Mouse (Mus musculus) thymus, adult 18-20 months (tissue): ENCODE measurements around the gene Slc6a21.

ENCODE experiments used
- DNase-seq, 2 experiments: peaks; one replicate each; pipeline ENCODE4 v3.0.0; 2022; ENCODE audit warnings: mixed read lengths in 2 of 2

Gene Slc6a21

DNA sequence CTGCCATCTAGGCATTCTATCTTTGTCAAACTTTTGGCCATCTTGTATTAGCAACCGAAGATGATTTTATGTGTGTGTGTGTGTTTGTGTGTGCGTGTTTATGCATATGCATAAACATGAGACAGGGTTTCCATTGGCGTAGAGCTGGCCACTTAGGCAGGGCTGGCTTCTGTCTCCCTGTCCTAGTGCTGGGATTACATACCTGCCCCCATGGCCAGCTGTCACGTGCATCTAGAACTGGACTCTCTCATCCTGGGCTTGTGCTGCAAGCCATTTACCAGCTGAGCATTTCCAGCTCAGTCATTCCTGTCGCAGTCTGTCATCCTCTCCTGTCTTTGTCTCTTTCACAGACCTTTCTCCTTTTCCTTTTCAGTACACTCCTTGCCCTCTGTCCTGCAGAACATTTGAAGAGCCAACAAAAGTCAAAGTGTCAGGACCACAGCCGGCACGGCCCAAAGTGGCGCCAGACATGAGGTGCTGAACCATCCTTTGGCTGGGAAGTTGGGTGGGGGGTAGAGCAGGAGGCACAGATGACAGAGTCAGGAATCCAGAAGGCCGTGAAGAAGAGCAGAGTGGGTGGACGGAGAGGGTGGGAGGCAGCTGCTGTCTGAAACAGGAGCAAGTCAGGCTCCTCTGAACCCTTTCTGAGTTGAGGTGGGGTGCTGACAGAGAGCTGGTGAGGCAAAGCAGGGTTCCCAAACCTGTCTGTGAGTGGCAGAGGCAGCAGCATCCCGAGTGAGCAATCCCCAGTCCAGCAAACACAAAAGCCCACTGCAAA, 20.1 kb upstream of the Slc6a21 start:
- no peak for DNase-seq

DNA sequence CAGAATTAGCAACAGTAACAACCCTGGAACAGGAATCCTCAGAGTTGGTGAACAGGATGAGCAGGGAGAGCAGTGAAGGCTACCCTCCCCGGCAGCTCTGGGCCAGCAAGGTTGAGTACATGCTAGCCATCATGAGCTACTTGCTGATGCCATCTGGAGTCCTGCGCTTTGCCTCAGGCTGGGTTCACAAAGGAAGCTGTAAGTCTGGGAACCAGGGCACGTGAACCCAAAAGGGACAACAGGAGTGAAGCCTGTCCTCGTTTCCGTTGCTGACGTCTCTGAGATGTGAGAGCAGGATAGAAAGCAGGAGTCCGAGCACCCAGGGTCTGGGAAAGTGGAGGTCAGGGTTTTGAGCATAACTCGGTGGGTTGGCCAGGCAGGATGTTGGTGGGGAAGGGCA, 18.0 kb upstream of the Slc6a21 start:
- DNase-seq, result no peak

DNA sequence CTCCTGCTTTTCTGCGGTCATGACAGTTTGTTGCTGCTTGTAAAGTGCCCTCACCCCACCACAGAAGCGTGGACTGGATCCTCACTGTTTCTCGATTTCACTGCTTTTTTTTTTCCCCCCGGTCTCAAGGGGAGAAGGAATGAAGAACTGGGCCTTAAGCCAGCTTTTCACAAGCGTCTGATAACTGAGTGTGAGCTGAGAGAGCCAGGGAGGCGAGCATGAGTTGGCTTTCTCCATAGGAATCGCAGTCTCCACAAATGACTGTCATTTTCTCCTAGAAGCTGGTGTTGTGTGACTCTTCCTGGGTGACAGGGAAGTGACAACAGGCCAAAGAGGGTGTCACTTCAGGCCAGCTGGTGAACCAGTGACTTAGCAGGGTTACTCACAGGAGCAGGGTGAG, 15.0 kb upstream of the Slc6a21 start:
- DNase-seq, result no peak

DNA sequence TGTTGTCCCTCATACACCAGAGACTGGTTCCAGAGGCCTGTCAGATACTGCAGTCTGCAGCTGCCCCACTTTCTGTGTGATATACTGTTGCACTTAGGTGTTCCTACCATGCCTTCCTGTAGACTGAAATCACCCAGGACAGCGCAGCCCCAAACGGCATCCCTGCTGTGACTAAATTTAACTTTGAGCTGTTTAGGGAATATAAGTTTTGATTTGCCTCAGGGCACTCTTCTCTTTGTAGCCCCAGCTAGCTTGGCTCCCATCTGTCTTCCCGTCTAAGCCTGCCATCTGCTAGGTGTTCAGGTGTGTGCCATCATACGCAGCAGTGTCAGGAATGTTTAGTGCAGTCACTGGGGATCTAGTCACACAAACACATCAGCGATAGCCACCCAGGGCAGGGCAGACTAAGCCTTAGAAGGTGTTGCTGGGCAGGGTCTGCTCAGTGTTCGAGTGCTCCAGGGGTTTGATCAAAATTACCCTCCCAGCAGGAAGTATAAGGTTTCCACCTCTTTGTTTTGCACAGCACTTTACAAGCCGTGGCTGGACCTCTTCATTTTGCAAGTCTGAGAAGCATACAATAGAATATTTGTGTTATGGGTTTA, 14.2 kb upstream of the Slc6a21 start:
- DNase-seq, result no peak

DNA sequence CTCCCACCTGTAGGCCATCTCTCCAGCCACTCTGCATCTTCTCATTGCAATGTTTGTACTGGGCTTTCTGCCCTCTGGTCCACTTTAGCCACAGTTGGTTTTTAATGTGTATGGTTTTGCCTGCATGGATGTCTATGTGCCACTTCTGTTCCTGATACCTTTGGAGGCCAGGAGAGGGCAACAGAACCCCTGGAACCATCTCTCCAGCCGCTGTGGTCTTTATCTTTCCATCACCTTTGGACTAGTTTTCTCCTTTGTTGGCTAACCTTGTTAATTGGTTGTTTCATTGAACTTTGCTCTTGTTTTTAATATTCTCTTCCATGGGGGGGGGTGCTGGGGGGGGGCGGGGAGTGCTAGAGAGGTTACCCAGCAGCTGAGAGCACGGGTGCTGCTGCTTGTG, 13.0 kb upstream of the Slc6a21 start:
- no peak for DNase-seq

DNA sequence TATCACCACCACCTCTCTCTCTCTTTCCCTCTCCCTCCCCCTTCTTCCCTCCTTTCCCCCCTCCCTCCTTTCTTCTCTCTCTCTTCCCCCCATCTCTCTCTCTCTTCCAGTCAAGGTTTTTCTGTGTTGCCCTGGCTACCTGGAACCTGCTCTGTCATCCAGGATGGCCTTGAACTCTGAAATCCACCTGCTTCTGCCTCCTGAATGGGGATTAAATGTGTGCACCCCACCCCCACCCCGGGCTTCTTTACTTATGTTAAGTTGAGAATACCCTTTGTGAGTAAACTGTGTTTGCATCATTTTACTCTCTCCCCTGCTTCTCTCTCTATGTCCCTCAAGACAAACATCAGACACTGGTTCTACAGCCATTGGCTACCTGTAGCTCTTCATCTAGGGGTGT, 11.8 kb upstream of the Slc6a21 start:
- DNase-seq, result no peak

DNA sequence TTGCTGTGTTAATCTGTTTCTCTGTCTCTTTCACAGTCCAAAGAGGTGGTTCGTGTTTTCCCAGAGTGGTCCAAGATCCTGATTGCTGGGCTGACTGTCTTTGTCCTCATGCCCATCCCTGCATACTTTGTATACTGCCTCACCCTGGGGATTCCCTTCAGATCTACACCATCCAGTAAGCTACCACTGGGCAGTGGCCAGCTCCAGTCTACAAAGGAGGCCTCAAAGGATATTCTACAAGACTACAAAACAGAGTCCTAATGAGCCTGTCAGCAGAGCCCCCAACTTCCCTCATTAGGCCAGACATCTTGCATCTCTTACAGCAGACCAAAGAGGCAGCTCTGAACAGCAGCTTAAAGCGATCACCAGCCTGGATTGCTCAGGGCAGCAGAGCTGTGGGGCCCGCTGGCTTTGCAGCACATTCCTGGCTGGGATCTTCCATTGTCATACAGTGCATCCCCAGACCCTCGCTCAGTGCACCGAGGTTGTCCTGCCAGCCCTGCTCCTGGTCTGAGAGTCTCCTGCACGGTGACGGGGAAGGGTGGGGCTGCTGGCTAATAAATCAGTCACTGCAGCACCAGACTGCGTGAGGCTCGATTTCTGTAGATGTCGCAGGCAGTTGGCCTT, 4.4 kb upstream of the Slc6a21 start:
- no peak for DNase-seq

DNA sequence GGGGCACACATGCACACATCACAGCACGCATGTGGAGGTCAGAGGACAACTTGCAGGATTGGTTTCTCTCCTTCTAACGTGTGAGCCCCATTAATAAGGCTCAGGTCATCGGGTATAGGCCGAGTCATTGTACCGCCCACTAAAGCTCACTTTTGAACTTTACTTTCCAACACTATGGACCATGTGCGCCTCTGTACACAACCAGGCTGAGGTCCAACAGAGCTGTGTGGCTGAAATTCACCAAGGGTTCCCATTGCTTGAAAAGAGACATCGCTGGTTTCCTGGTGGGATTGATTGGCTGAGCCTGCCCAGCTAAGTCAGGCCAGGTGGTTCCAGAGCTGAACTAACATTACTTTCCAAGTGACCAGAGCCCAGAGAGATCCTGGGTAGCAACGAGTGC, 3.6 kb upstream of the Slc6a21 start:
- DNase-seq, result no peak

DNA sequence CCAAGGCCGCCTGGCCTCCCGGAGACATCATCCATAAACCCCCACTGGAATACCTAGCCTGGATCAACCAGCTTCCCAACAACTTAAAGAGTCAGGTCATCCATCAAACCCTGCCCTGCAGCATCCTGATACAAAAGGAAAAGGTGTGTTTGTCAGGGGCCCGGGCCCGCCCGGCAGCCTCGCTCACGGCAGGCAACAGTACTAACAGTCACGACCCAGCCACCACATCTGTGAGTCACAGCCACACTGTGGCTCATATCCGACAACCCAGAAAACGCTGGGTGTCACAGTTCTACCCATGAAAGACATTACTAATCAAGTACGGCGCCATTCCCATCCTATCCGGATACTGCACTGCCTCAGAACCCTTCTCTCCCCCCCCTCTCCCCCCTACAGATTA, 9.2 kb downstream of the Slc6a21 start:
- DNase-seq, result no peak

DNA sequence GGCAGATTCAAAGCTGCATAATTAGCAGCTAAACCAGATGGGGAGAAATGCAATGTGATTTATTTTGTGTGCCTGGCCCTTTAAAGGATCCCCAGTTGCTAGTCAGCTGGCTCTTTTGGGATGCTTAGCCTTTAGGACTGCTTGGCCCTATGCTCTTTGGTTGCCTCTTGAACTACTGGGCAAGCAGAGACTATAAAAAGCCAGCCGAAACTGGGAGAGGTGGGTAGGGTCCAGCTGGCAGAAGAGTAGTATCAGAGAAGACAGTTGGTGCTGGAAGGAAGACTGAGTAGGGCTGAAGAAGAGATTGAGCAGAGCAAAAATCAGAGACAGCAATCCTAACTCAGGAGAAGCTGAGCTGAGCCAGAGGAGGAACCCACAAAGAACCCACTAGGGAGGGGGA, 19.3 kb downstream of the Slc6a21 start:
- no peak for DNase-seq

DNA sequence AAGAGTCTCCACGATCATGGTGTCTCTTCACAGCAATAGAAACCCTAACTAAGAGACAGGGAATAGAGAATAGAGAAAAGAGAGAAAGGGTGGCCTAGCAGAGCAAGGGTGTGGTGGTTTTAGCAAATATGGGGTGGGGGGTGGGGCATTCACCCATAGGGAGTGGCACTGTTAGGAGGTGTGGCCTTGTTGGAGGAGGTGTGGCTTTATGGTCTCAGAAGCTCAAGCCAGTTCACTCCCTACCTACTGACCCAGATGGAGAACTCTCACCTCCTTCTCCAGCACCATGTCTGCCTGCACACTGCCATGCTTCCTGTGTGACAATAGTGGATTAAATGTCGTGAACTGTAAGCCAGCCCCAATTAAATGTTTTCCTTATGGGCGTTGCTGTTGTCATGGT, 20.2 kb downstream of the Slc6a21 start:
- DNase-seq, result no peak

DNA sequence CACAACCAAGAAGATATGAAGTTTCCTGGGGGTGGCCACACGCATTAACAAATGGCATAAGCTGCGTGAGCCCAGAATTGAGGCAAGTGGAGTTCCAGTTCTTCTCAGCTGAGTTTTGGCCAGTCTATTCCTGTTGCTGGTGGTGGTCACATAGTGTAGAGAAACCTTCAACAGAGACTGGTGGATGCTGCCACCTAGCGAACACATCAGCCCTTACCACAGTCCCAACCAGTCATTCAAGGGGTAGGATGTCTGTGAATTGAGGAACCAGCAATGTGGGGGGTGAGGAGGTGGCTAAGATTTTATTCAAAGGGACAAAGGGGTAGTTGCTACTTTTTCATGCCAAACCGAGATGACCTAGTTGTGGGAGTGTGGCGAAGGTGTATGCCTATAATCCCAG, 22.4 kb downstream of the Slc6a21 start:
- DNase-seq, result no peak

DNA sequence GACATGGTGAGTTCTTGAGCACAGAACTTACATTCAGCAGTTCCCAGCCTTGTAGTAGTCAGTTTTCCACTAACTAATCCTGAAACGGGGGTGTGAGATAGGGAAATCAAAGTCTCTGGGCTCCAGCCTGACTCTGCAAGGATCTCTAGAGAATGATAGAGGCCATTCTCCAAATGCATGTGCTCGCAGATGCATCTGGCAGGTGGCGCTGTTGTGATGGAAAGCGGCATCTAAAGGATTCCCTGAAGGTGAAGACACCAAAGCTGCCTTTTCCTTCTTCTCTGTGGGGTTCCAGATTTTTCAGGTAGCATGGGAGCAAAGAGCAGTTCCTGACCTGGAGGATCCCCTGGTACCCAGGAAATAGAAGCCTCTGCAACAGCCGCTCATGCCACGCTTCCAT, 23.0 kb downstream of the Slc6a21 start:
- DNase-seq, result no peak

DNA sequence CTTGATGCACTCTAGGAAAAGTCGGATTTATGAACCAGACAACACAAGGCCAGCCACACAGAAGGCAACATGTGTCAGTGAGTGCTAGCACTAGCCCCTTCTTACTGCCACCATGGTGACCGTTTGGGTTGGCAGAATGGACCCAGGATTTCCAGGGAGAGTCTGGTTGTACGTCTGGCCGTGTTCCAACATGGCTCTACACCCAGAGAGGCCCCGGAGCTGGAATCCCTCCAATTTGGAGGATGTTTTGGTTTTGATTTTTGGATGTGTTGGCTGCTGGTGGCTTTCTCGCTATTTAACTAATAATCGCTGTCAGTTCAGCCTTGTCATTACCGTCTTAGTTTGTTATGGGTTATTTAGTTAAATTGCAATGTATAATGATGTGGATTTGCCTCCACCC, 25.3 kb downstream of the Slc6a21 start:
- DNase-seq, result no peak

DNA sequence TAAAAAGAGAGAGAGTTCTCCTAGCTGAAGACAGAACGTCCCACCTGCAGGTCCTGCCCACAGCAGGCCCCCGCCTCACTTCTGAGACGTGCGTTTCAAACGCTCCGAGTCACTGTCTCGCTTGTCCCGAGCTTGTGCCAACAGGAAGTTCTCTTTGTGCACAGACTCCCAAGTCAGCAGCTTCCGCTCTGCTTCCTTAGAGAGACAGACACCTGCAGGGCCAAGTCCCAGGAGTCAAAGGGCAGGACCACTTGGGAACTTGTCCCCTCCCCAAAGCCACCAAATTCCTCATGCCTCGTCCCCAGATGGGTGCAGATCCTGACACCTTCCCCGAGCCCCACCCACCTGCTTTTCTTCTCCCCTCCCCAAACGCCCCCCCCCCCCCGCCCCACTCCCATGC, 27.6 kb downstream of the Slc6a21 start:
- no peak for DNase-seq

DNA sequence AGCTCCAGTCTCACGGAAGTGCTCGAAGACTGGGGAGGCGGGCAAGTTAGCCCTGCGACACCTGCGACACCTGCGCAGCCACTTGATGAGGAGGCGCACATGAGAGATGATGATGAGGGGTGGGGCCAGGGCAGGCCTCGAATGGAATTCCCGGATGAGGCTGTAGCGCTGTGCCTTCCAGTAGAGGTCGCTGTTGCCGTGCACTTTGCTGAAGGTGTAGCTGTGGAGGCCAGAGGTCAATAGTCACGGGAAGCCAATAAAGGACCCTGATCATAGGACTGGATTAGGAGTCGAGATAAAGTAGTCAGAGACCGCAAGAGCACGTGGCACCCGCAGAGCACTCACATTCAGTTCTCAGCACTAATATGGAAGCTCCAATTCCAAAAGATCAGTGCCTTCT, 28.0 kb downstream of the Slc6a21 start:
- DNase-seq, result no peak

DNA sequence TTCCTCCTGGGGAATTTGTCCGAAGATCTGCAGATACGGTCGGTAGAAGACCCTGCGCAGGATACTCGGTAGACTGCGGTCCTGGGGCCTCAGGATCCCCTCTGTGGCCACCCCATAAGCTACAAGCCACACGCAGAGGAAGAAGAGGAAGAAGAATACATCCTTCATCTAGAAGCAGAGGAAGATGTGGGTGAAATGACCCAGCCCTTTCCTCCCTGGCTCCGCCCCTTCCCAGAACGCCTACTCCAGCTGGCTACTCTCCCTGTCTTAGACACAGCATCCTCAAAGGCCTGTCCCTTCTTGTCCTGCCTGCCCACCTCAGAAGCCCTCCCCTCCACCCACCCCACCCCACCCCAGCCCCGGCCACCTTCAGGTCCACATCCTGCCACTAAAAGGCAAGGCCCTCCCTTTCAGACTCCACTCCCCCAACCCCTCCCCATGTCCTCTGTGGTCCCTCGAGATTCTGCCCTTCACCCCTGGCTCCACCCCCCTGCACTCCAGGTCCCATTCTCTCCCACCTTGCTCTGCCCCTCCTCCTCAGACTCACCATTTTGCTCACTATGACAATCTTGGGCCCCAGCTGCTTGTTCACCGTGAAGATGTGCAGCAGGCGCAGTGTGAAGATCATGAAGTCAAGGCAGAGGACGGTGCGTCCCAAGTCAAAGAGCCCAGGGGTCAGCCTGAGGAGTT, 31.4 kb downstream of the Slc6a21 start:
- DNase-seq, result no peak

DNA sequence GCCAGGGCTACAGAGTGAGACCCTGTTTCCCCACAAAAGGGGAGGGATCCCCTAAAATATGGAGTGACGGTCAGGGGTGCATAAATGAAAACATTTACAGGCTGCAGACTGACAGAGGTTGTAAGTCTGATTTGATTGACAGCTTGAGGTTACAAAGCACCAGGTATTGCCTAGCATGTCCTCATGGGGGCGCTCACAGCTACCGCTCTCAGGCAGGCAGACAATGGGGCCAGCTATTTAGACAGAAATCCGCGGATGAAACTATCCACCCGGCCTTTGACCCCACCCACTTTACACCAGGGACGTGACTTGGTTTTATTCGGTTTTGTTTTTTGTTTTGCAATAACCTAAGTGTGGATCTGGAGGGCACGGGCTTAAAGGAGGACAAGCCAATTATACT, 32.1 kb downstream of the Slc6a21 start:
- DNase-seq, result no peak

DNA sequence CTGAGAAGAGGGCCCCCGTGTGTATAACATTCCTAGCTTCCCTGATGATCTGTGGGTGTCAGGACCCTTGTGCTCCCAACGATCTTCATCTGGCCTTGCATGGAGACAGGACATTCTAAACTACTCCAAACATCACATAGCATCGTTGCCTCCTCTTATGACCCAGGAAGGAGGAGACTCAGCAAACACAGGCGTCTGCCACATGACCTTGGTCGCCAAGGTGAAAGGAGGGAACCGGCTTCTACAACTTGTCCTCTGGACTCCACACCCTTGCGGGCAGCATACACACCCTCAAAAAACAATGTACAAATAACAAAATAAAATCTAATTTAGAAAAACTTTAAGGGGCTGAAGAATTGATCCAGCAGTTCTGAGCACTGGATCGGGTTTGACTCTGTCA, 34.7 kb downstream of the Slc6a21 start:
- DNase-seq, result no peak

DNA sequence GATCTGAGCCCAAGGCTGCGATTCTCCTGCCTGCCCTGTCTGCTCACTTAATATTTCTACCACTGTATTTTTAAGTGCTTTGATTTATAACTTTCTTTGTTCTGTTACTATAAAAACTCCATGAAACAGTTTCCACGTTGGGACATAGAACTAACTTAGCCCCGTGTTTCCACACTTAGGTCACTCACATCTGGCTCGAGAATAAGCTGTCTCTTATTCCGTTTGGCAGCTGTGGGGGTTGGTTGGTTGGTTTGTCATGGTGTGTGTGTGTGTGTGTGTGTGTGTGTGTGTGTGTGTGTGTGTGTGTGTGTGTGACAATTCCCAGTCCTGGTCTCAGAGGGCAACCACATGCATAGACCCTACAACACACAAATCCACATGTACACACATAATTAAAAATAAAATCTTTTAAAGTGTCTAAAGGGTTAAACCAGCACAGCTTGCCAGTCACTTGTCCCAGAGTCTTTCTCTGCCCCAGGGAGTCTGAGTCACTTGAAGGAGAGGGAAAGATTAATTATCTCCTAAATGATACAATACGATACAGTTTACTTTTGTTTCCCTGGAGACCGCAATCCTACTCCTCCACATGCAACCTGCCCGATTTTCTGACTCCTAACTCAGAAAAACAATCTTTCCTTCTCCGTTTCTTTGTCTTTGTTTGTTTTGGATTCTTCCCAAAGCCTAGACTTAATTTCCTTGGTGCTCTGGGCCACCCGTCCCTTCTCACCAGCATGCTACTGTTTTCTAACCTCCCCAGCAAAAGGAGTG, 35.6 kb downstream of the Slc6a21 start:
- DNase-seq, result no peak

DNA sequence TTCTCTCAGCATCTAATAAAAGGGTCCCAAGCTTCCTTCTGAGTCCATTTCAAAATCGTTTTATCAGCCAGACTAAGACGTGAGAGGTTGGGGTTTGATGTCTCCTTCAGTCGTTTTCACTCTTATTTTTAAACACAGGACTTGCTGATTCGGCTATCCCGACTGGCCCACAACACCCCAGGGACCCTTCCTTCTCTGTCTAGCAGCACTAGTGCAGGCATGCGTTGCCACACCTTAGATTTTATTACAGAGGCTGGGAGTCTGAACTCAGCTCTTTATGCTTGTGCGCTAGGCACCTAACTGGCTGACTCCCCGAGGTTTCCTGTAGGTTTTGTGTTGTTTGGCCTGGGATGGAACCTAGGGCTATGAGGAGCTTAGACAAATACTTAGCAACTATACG, 36.2 kb downstream of the Slc6a21 start:
- no peak for DNase-seq

DNA sequence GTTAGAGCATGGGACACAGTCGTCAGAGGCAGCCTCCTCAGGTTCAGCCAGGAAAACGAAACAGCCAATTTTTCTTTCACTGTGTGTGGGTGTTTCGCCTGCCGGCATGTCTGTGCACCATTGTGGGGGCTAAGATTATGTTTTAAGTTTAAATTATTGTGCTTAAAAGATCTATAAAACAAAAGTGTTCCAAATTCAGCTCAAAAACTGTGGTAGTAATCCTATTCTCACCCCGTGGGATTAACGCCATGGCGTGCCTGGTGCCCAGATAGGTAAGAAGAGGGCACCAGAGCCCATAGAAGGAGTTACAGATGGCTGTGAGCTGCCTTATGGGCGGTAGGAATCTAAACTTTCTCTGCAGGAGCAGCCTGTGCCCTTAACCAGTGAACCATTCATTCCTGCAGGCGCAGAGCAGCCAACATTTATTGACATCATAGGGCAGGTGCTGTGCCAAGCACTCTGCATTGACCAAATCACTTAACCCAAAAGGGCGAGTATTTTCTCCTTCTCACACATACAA, 37.9 kb downstream of the Slc6a21 start:
- no peak for DNase-seq

DNA sequence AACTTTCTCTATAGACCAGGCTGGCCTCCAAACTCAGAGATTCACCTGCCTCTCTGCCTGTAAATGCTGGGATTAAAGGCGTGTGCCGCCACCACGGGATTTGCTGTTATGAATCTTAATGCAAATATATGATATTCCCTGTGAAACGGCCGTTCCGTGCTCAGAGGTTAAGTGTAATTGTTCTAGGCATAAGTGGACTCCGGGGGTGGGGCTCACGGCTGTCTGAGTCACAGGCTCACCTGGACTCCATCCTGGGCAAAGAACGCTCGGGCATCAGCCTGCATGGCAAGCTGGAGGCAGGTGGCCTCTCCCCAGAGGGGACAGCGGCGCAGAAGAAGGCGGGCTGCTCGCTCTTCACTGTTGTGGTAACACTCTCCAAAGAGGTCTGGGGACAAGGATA, 39.2 kb downstream of the Slc6a21 start:
- no peak for DNase-seq
